Mouse (Mus musculus) thymus, adult 2 months (tissue): Measurements from ENCODE around the gene Adgrb3.

Experiments
- CTCF ChIP-seq: fragments of 200-500 bp; IDR thresholded peaks from 2 replicates; pipeline ENCODE4 v1.5.1; 2012; ENCODE audit warnings: mild to moderate bottlenecking, control low read depth, low read length, moderate library complexity, borderline replicate concordance; ENCODE audit not compliant: control insufficient read depth, poor library complexity, insufficient read depth; ENCODE audit errors: extremely low read depth
- POLR2A ChIP-seq: fragments of 200-500 bp; IDR thresholded peaks from 2 replicates; pipeline ENCODE4 v1.6.1; 2012; ENCODE audit warnings: mild to moderate bottlenecking, low read length, control low read depth, moderate library complexity; ENCODE audit not compliant: control insufficient read depth, poor library complexity, insufficient read depth; ENCODE audit errors: extremely low read depth

- TF ChIP-seq CTCF (no peak), POLR2A (no peak)
These were observed 251.7 kb downstream of the Adgrb3 start for GRCm38 (mm10) chr1:25577836-25578235.
